Mouse (Mus musculus) adrenal gland, adult (tissue): ENCODE data around the gene Cyb5r4.
"Not testable (repeated sequence)": the region's sequence is repeated elsewhere in the genome, so short reads cannot be mapped to it uniquely, and the experiment has no call there.

Experiments used
- DNase-seq, 2 experiments: peaks; one replicate each; pipeline ENCODE4 v3.0.0; 2022 to 2023; ENCODE audit warnings: low spot score in 1 of 2; ENCODE audit not compliant: inconsistent age in 2 of 2

Cyb5r4 gene

DNA sequence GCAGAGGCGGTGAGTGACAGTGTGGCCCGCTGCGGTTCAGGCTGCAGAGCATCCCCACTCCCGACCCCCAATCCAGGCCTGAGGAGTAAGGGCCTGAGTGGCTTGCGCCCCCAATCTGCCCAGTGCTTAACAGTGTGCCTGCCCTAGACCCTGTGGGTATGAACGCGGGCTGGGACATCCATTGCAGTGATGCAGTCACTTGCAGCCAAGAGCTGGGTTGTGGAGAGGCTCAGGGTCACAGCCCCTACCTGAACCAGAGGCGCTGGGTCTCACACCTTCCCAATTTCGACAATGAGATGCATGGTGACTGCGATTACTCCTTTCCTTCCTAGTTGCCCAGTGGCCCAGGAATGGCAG is 5.9 kb upstream of the Cyb5r4 start:
- DNase-seq = no peak

DNA sequence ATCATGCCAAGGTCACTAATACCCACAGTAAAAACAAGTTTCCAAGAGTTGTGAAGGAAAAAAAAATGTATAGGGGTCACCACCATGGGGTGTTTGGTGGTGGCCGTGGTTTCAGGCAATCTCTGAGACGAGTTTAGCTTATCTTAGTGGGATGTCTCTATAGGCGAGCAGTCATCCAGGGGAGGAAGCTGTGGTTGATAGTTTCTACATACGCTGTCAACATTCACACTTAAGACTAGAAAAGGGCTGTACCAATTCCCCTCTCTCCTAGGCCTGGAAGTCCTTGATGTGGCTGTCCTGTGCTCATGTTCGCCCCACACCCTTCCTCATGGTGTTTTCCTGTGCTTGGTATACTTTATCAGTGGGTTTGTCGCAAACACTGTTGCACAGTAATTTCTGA is 4.0 kb downstream of the Cyb5r4 start:
- DNase-seq = no peak

DNA sequence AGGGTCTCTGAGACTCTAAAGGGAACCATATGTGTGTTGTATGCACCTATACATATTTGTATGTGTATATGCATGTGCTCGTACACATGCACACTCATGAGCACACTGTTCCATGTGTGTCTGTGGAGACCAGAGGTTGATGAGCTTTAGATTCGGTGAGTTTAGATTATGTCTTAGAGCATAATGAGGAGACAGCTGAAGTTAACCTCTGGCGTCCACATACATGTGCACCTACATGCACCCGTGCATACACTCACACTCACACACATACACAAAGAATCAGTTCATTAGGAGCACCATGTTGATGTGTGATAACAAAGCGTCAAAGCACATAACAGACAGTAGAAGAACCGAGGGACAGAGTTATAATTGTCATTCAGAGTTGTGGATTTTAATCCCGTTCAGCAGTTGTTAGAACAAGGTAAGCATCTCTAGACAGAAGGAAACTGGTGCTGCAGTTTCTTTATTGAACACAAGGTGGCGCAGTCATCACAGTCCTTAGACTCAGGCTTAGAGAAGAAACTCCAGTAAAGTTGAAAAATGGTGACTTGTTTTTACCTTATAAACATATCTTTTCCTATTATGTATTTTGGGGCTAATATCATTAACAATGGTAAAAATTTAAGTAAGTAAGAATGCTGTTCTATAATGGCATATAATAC is 5.7 kb downstream of the Cyb5r4 start:
- peak; percentile 45 to 85 for DNase-seq

DNA sequence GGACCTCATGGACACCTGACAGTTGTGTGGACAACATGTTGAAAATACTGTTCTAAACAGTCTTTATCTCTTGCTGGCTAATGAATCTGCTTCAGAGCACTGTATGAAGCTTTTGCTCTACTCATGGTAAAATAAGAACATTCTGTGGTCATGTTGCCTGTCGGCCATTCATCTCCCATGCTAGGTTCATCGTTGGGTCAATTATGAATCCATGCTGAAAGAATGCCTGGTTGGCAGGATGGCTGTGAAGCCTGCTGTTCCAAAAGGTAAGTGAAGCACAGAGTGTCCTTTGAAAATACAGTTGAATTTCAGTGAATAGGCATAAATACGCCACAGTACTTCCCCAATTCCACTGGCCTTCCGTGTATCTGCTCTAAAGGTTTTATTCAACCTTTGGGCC is 10.4 kb downstream of the Cyb5r4 start:
- peak in 1 of 2 experiments; percentile 55 for DNase-seq

DNA sequence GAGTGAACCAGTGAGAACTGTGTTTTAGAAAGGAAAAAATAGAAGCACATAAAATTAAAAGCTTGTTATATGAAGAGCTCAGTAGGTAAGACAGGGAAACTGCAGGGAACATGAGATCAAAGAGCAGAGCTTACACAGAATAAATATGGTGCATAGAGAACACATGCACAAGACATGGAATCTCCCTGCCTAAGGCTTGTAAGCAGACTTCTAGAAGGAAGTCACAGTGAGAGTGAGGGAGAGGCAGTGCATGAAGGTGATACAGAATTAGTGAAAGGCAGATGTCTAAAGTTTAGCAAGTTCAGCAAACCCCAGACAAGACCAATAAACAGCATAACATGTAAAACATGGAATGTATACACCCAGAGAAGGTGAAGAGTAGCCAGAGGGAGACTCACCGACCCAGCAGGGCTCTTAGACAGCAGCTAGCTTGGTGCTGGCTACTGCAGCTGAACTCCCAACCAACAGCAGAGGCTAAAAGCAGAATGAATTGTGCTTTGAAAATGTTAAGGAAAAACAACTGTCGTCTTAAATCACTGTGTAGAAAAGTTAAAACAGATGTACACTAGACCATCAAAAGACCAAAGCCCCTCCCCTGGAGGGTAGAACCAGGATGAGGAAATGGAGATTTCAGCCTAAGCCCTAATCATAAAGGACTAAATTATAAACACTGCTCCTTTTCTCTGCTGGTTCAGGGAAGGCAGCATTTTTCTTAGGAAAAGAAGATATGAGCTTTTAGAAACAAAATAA is 13.2 kb downstream of the Cyb5r4 start:
- no peak for DNase-seq

- no peak for DNase-seq
These were observed 27.6 kb downstream of the Cyb5r4 start for GRCm38 (mm10) chr9:87049425-87049824.

DNA sequence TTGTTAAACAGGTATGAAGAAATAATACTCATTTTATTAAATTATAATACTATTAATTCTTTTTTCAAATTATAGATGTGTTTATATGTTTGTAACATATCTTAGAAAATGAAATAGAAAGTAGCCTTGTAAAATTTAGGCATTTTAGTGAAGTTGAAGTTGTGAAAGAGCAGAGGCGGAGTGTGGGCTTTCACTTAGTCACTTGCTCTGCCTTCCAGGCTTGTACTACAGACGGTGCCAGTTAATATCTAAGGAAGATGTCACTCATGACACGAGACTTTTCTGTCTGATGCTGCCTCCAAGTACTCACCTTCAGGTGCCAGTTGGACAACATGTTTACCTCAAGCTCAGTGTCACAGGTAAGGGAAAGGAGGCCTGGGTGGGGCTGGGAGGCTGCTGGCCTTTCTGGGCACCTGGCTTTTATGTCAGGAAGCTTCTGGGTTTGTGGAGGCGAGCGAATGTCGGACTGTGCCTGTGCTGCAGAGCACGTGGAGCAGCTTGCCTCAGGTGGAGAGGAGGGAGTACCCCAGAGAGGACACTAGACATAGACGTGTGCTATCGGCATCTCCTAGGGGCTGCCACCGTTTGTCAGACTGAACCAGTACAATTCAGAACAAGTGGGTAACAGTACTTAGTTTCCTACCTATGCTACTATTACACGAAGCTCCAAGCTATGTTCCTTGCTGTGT is 33.9 kb downstream of the Cyb5r4 start:
- DNase-seq = no peak

GRCm38 (mm10) chr9:87062337-87062736 is 40.5 kb downstream of the Cyb5r4 start:
- DNase-seq = no peak

- no peak for DNase-seq
These were observed 46.3 kb downstream of the Cyb5r4 start for GRCm38 (mm10) chr9:87068160-87068559.

DNA sequence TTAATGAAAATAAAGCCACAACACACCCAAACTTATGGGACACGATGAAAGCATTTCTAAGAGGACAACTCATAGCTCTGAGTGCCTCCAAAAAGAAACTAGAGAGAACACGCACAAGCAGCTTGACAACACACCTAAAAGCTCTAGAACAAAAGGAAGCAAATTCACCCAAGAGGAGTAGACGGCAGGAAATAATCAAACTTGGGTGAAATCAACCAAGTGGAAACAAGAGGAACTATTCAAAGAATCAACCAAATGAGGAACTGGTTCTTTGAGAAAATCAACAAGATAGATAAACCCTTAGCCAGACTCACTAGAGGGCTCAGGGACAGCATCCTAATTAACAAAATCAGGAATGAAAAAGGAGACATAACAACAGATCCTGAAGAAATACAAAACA is 49.8 kb downstream of the Cyb5r4 start:
- not testable (repeated sequence) for DNase-seq

DNA sequence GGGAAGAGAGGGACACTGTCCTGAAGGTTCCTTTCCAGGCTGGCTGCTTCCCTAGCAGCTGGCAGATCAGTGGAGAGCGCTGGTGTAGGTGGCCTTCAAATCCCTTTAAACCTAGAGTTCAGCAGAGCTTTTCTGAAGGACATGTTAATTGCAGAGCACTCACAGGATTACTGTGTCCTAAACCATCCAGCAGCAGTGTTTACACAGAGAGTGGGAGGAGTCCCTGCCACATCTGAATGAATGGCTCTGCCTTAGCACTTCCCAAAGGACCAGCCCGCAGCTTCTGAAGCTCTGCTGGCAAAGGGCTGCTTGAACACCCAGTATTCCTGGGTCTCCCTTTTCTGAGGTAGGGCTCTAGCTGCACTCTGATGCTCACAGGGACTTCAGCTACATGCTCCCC is 56.1 kb downstream of the Cyb5r4 start:
- peak in 1 of 2 experiments; percentile 35 for DNase-seq

DNA sequence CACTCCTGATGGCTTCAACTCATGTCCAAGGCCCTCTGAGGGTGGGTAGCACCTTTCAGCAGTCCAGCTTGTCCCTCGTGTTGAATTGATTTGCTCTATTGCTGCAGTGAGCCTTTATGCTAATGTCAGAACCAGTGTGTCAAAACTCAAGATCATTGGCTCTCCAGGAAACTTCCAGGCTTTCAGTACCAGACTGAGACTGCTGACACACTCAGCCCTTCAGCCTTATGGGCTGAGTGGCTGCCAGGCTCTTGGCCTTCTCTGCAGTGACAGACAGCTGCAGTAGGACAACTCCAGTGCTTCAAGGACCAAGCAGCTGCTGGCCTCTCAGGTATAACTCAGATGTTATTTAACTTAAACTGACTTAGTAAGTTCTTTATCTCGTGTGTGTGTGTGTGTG is 57.7 kb downstream of the Cyb5r4 start:
- DNase-seq = peak in 1 of 2 experiments; percentile 57

DNA sequence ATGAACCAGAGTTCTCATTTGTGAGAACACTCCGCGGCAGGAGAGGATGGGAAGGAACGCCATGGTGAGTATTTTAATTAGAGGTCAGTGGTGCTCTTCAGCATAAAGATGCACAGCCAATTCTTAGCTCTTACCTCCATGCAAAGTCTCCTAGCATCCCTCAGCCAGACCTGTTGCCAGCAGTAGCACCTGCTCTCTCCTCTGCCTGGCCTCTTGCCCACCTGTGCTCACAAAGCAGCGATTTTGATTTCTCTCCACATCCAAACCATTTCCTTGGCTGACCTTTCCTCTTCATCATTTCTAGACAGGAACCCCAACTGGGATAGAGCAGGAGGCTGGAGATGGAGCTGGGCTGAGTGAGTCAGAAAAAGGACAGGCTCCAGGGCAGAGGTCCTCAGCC is 65.2 kb downstream of the Cyb5r4 start:
- peak in 1 of 2 experiments; percentile 13 for DNase-seq

DNA sequence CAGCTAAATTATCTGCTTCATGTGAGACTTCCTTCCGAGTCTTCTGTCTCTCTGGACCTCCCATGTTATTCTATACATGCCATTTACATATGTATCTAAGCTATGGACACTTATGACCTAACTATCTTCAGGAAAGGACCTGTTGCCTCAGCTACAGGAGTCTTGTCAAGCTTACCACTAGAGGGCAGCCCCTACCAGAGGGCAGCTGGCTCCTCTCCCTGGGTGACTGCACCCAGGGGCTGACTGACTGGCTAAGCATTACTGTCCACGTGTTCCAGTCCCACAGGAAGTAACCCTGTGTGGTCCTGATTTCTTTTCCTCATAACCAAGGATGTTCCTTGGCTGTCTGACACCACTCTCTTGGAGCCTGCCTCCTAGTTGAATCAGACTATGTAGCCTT is 76.2 kb downstream of the Cyb5r4 start:
- DNase-seq = peak; percentile 58 to 87

- peak in 1 of 2 experiments; percentile 14 for DNase-seq
These were observed 93.2 kb downstream of the Cyb5r4 start for GRCm38 (mm10) chr9:87115019-87115418.

GRCm38 (mm10) chr9:87115456-87115931 is 93.7 kb downstream of the Cyb5r4 start:
- peak in 1 of 2 experiments; percentile 19 for DNase-seq

GRCm38 (mm10) chr9:87115978-87116377 is 94.2 kb downstream of the Cyb5r4 start:
- DNase-seq = no peak

DNA sequence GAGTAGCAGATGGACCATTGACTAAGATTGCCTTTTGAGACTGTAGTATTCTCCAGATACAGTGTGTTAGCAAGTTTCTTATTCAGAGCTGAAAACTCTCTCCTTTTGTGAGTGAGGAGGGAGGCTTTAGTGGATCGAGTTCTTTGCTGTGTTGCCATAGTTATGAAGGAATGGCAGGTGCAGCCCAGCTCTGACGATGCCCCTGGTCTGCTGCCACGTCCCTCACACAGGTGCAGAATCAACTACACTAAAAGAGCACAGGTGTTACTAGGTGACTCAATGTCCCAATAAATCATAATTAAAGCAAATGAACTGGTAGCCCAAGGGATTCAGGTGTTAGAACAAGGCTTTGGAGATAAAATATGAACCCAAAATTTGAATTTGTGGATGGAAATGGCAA is 97.2 kb downstream of the Cyb5r4 start:
- DNase-seq = peak in 1 of 2 experiments; percentile 9

DNA sequence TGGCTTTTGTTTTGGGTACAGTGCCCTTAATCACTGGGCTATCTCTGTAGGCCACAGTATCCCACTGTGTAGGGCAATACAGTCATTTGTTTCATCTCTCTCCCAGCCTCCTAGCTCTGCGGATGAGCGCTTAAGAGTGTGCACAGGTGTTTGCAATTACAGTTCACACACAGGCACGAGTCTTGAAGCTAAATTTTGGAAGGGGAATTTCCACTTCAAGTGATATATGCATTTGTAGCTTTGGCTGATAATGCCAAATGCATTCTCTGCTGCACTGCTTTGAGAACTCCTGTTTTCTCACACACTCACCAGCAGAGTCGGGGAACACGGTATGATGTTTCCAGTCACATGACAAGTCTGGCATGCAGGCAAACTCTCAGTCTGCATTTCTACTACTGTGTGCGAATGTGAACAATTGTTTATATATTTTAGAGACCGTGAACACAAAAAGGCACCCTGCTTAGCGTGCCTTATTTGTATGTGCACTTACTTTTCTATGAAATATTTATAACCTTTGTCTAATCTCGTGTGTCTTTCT is 100.2 kb downstream of the Cyb5r4 start:
- DNase-seq = peak in 1 of 2 experiments; percentile 7

- DNase-seq = not testable (repeated sequence)
These were observed 105.2 kb downstream of the Cyb5r4 start for GRCm38 (mm10) chr9:87127046-87127445.
